Mouse (Mus musculus) limb, embryonic 15.5 days (tissue): Measurements from ENCODE around the gene Gm47429. TPM values are rescaled to one million over a fixed set of nuclear protein-coding genes. Genes with fewer than 3 reads are reported as not detected.

ENCODE experiments used
- ATAC-seq: fragments of 200-750 bp; cut with Nextera tagmentation; 2 replicates; pipeline ENCODE4 v1.8.0; 2017; ENCODE audit warnings: low read depth, moderate TSS enrichment; ENCODE audit not compliant: insufficient number of reproducible peaks, low FRiP score, low TSS enrichment
- H3K27ac ChIP-seq: fragments of 300-500 bp; sonication (generic); 2 replicates; pipeline ENCODE4 v1.5.1; 2015; ENCODE audit warnings: moderate library complexity, mild to moderate bottlenecking, inconsistent platforms
- H3K27me3 ChIP-seq: fragments of 300-500 bp; sonication (generic); 2 replicates; pipeline ENCODE4 v1.6.1; 2015; ENCODE audit warnings: inconsistent platforms
- H3K36me3 ChIP-seq: fragments of 300-500 bp; sonication (generic); 2 replicates; pipeline ENCODE4 v1.6.1; 2015; ENCODE audit warnings: inconsistent platforms
- H3K4me1 ChIP-seq: fragments of 300-500 bp; sonication (generic); 2 replicates; pipeline ENCODE4 v1.6.1; 2015; ENCODE audit warnings: inconsistent platforms
- H3K4me2 ChIP-seq: fragments of 300-500 bp; sonication (generic); 2 replicates; pipeline ENCODE4 v1.6.1; 2015; ENCODE audit warnings: mild to moderate bottlenecking, inconsistent platforms
- H3K4me3 ChIP-seq: fragments of 300-500 bp; sonication (generic); 2 replicates; pipeline ENCODE4 v1.5.1; 2015; ENCODE audit warnings: mild to moderate bottlenecking, inconsistent platforms
- H3K9ac ChIP-seq: fragments of 300-500 bp; sonication (generic); 2 replicates; pipeline ENCODE4 v1.6.1; 2015; ENCODE audit warnings: inconsistent platforms
- H3K9me3 ChIP-seq: fragments of 300-500 bp; sonication (generic); 2 replicates; pipeline ENCODE4 v1.6.1; 2016; ENCODE audit warnings: inconsistent platforms
- WGBS: fragments of 180-500 bp; shearing (Covaris S2); methylation state at CpG from one replicate; pipeline ENCODE4 v1.1.7; 2015; 5-methylcytosine and 5-hydroxymethylcytosine counted together
- polyA plus RNA-seq: library from polyadenylated mRNA; unstranded; fragments of >200 nt; fragmentation: Nextera tagmentation; extraction: Ambion mirVana; gene quantifications from 2 replicates; pipeline ENCODE4 v1.2.1, GENCODE M21; 2015

Gm47429 gene
- polyA plus RNA-seq, 1 experiment from 2014 or later: not detected

DNA sequence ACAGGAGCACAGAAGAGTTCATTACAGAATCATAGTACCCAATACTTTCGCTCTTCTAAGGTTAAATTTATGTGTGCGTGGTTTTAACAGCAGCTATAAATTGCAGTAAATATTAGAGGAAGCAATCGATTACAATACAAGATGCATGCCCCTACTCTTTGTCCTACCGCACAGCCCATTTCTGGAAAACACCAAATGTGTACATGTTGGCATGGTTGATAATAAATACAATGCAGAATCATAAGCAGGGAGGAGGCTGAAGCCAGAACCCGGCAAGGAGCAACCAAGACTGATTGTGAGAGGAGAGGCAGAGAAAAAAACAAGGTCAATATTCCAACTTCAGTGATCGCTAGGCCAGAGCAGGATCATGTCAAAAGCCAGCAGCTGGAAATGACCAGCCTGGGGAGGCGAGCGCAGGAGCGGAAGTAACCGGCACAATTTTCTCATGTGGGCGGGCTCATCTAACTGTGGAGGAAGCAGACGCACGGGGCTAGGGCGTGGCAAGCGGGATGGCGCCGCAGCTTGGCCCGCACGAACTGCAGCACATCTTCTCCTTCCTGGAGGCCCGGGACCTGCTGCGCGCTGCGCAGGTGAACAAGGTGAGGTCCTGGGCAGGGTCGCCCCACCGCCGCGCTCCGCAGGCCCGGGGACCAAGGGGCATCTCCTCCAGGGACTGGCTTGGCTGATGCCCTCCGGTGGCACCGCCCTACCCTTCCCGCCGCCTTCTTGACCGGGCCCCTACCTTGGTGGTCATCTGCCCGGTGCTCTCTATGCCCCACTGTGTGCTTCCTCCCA is 26.1 kb downstream of the Gm47429 start, which contains the start of gene Fbxw17:
TSS of gene Fbxw17 (plus strand) at position 476 of the 795 bp plus-strand sequence.
- peak within 1 kb of the TSS; percentile 71 for H3K9ac ChIP-seq
- H3K27me3 ChIP-seq: no peaks in the 10 kb centered on the region
- WGBS: 12% methylated on average over 33 of the region's 35 CpGs
- H3K4me1 ChIP-seq: peaks cover 8% of the 10 kb centered on the region
- no peaks in the 10 kb centered on the region for H3K9me3 ChIP-seq
- H3K36me3 ChIP-seq: peaks cover 13% of the 10 kb centered on the region
- H3K4me2 ChIP-seq: peak within 1 kb of the TSS; percentile 54
- peak within 1 kb of the TSS; percentile 82 for H3K4me3 ChIP-seq
- H3K27ac ChIP-seq: peak within 1 kb of the TSS; percentile 80
- peak; percentile 86 for ATAC-seq

Other genes starting within 250 kb of the Gm47429 start
- not detected in 2 replicates for gene Gm906, start 193.6 kb downstream of the Gm47429 start, polyA plus RNA-seq
- 28.4 and 34.1 TPM in 2 replicates for gene Fbxw17, start 26.0 kb downstream of the Gm47429 start, polyA plus RNA-seq
- gene Nutm2, start 23.4 kb upstream of the Gm47429 start, polyA plus RNA-seq: not detected in 2 replicates
- not detected in 2 replicates for gene Gm904, start 199.3 kb upstream of the Gm47429 start, polyA plus RNA-seq